Mouse (Mus musculus): ENCODE results near the gene Tmem63a.

DNA sequence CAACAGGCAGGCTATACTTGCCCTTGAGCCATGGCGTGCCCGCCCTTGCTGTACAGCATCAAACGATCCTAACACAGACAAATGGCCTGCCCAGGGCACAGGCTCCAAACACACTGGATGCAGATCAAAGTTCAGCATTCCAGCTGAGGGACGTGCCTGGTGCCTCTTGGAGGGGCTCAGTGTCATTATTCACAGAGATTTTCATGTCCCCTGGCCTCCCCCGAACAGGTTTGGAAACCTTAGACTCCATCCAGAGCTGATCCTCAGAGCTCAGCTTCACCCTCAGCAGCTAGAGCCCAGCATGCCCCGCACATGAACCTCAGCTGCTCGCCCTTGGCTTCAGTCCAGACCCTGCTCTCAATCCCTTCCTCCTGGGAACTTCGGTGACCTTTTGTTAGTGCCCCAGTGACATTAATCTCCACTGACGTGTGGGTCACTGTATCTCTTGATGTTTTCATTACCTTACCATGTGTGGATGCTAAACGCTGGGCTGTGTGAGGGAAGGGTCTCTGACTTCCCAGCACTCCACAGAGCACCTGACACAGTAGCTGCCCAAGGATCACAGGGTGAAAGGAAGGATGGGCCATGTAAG, 58.5 kb downstream of the Tmem63a start:
- no peak for TF ChIP-seq CTCF (IDR thresholded peaks at IDR 0.05; ENCODE audit: control insufficient read depth, insufficient read depth, insufficient read length)
- no peak for TF ChIP-seq MYOD1 (IDR thresholded peaks at IDR 0.05; ENCODE audit: control insufficient read depth, insufficient read length, low read depth)
- TF ChIP-seq USF1 (IDR thresholded peaks at IDR 0.05; ENCODE audit: low read depth), result no peak

Measured in C2C12 (cell line).